In the genomic region with DNA sequence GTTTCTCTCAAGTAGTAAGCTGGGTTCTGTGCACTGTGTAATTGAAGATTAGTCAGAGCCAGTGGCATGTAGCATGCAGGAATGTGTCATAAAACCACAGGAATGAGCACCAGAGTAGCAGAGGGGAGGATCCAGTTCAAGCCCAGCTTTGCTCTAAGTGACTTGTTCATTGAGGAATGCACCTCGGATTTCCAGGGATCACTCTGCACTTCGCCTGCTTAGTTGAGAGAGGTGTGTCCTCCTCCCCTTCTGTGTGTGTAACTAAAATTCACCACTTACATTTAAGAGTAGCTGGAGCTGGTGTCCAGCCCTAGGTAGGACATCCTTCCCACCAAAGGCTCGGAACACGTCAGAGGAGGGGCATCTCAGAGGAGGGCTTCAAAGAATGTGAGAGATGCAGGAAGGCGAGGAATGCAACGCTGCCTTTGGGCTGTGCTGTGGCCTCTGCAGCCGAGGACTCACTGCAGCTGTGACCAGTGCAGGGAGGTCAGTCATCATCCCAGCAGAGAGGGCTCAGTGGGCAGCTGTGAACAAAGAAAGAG, we compare ENCODE assay signal across 8 mouse cellular contexts. TPM values are rescaled to one million over a fixed set of nuclear protein-coding genes. Genes with fewer than 3 reads are reported as not detected.
DNase-seq lines count a peak whose midpoint lies in the region; TF ChIP-seq lines count a peak whose summit lies in the region.

No protein-coding gene starts in this region.

- 35% methylated on average over 7 of the region's 7 CpGs for WGBS in kidney, adult 2 months

- no peak for TF ChIP-seq POLR2A in kidney, adult 2 months (IDR thresholded peaks at IDR 0.05; ENCODE audit: low read depth, low read length)

- H3K36me3 ChIP-seq in kidney, adult 2 months (ENCODE audit: control insufficient read depth, insufficient read depth, low read length), result no peaks in the 10 kb centered on the region; the same call in 1 of the 2 replicates

- no peak overlapping the region for H3K4me3 ChIP-seq in gastrocnemius, adult 2 months
- no peak overlapping the region for H3K4me3 ChIP-seq in kidney, adult 2 months (ENCODE audit: insufficient read depth, low read depth, low read length)

- peaks cover 11% of the 10 kb centered on the region; the same call in 1 of the 2 replicates for H3K4me1 ChIP-seq in kidney, adult 2 months (ENCODE audit: control insufficient read depth, insufficient read depth, low read length)

- intact Hi-C loops in gastrocnemius, adult 2 months (cut with DNase I), result no loop called here

- peak overlapping the region; percentile 43 for H3K27ac ChIP-seq in gastrocnemius, adult 2 months
- peak overlapping the region; percentile 50; the same call in 1 of the 2 replicates for H3K27ac ChIP-seq in kidney, adult 2 months (ENCODE audit: insufficient read depth, low read depth, low read length)

- TF ChIP-seq CTCF in gastrocnemius, adult 2 months (IDR thresholded peaks at IDR 0.05), result no peak
- no peak for TF ChIP-seq CTCF in kidney, adult 2 months (conservative IDR thresholded peaks at IDR 0.05; ENCODE audit: insufficient read depth, insufficient read length, low read depth, low read length)

- DNase-seq in adrenal gland, postnatal 36 days, result peak; percentile 20 to 45
- no peak for DNase-seq in adrenal gland, postnatal 4 days (ENCODE audit: low spot score in 2 of 2)
- DNase-seq in gastrocnemius, adult 2 months, result peak; percentile 29
- DNase-seq in kidney, adult 2 months, result peak; percentile 57
- peak; percentile 54 to 69 for DNase-seq in lung, postnatal 4 days
- no peak for DNase-seq in ovary, postnatal 14 days (ENCODE audit: low spot score)
- no peak for DNase-seq in T-cell, adult 2 months (ENCODE audit: low spot score)
- DNase-seq in c-Kit-positive CD71-positive TER-119-positive erythroid progenitor cells, embryonic 14.5 days (ENCODE audit: low spot score), result no peak

- H3K27me3 ChIP-seq in kidney, adult 2 months (replicated peaks; ENCODE audit: control insufficient read depth, insufficient read depth, low read length), result no peaks in the 10 kb centered on the region

RNA-seq across cellular contexts. Expression of a gene that starts 27.4 kb away (rescaled TPM):
- 10 to 100 TPM; 43.2 to 56.1 TPM for total RNA-seq in adrenal gland, postnatal 36 days (2021)
- 10 to 100 TPM; 49.9 to 60.4 TPM for total RNA-seq in adrenal gland, postnatal 4 days (2021)
- total RNA-seq in gastrocnemius, adult 2 months (2021), result 1 to 10 TPM; 4.3 to 6.3 TPM
- 15.1 and 16.4 TPM in 2 replicates for polyA plus RNA-seq in kidney, adult 2 months (2012; rRNA removed)

RNA-seq across cellular contexts. Expression of a gene that starts 53.8 kb away (rescaled TPM):
- total RNA-seq in adrenal gland, postnatal 36 days (2021), result 10 to 100 TPM; 31.3 to 35.2 TPM
- total RNA-seq in adrenal gland, postnatal 4 days (2021), result 10 to 100 TPM; 32.8 to 35.0 TPM
- total RNA-seq in gastrocnemius, adult 2 months (2021), result 10 to 100 TPM; 12.7 to 13.9 TPM
- 23.9 and 27.7 TPM in 2 replicates for polyA plus RNA-seq in kidney, adult 2 months (2012; rRNA removed)

Comparison
In these comparisons a context has a peak if more than half of its experiments do, and no peak if none do; other contexts are left out.
1. DNase-seq: peak in adrenal gland, postnatal 36 days (2 of 2), gastrocnemius, adult 2 months (single experiment), kidney, adult 2 months (single experiment) and lung, postnatal 4 days (2 of 2); none in adrenal gland, postnatal 4 days (0 of 2), ovary, postnatal 14 days (single experiment), T-cell, adult 2 months (single experiment) and c-Kit-positive CD71-positive TER-119-positive erythroid progenitor cells, embryonic 14.5 days (single experiment).
2. RNA of a gene that starts 27.4 kb away (total RNA-seq): 49.9 to 60.4 TPM in adrenal gland, postnatal 4 days and 43.2 to 56.1 TPM in adrenal gland, postnatal 36 days; 4.3 to 6.3 TPM in gastrocnemius, adult 2 months; every median in the first group is over 4 times any median in the second.